Mouse (Mus musculus) stomach, postnatal 0 days (tissue): ENCODE measurements around the gene Hs6st1. TPM values are rescaled to one million over a fixed set of nuclear protein-coding genes. Genes with fewer than 3 reads are reported as not detected.

Source experiments
- ATAC-seq: fragments of 200-750 bp; cut with Nextera tagmentation; 2 replicates; pipeline ENCODE4 v1.8.0; 2017; ENCODE audit not compliant: low FRiP score, low TSS enrichment
- DNase-seq: peaks from one replicate; pipeline ENCODE4 v3.0.0-alpha.2; 2016; ENCODE audit warnings: low spot score
- H3K27ac ChIP-seq: fragments of 300-500 bp; sonication (generic); replicated peaks from 2 replicates; pipeline ENCODE4 v1.5.1; 2014; ENCODE audit warnings: mild to moderate bottlenecking, control low read depth
- H3K27me3 ChIP-seq: fragments of 300-500 bp; sonication (generic); 2 replicates; pipeline ENCODE4 v1.6.1; 2014; ENCODE audit warnings: low read length; ENCODE audit not compliant: control insufficient read depth, insufficient read depth
- H3K36me3 ChIP-seq: fragments of 300-500 bp; sonication (generic); 2 replicates; pipeline ENCODE4 v1.6.1; 2014; ENCODE audit warnings: low read length, mixed read lengths; ENCODE audit not compliant: control insufficient read depth, insufficient read depth
- H3K4me1 ChIP-seq: fragments of 300-500 bp; sonication (generic); replicated peaks from 2 replicates; pipeline ENCODE4 v1.6.1; 2014; ENCODE audit warnings: antibody characterized with exemption; ENCODE audit not compliant: control insufficient read depth, insufficient read depth
- H3K4me2 ChIP-seq: fragments of 300-500 bp; sonication (generic); replicated peaks from 2 replicates; pipeline ENCODE4 v1.6.1; 2014; ENCODE audit warnings: low read depth, mild to moderate bottlenecking, control low read depth, moderate library complexity
- H3K4me3 ChIP-seq: fragments of 300-500 bp; sonication (generic); 2 replicates; pipeline ENCODE4 v1.5.1; 2014; ENCODE audit warnings: low read depth, low read length, control low read depth
- H3K9ac ChIP-seq: fragments of 300-500 bp; sonication (generic); 2 replicates; pipeline ENCODE4 v1.6.1; 2014; ENCODE audit warnings: mild to moderate bottlenecking, low read length, control low read depth, mixed read lengths
- H3K9me3 ChIP-seq: fragments of 300-500 bp; sonication (generic); 2 replicates; pipeline ENCODE4 v1.6.1; 2016; ENCODE audit warnings: low read length; ENCODE audit not compliant: control insufficient read depth
- CTCF ChIP-seq: IDR thresholded peaks from 2 replicates; pipeline ENCODE4 v1.5.1; 2016; ENCODE audit warnings: antibody characterized with exemption, low read depth, mild to moderate bottlenecking, moderate library complexity
- EP300 ChIP-seq: optimal IDR thresholded peaks from 2 replicates; pipeline ENCODE3; 2016; ENCODE audit warnings: antibody characterized with exemption
- WGBS: fragments of 180-500 bp; shearing (Covaris S2); extraction: QIAGEN DNeasy Blood & Tissue Kit; methylation state at CpG from one replicate; pipeline ENCODE4 v1.1.7; 2014; 5-methylcytosine and 5-hydroxymethylcytosine counted together
- polyA plus RNA-seq: library from polyadenylated mRNA; unstranded; fragments of >200 nt; fragmentation: Nextera tagmentation; extraction: Ambion mirVana; gene quantifications from 2 replicates; pipeline ENCODE4 v1.2.1, GENCODE M21; 2015

Gene Hs6st1
- polyA plus RNA-seq, 1 experiment from 2014 or later, result 5.7 TPM

- no peak overlapping the region for H3K4me2 ChIP-seq
- H3K27me3 ChIP-seq, result no peaks in the 10 kb centered on the region
- TF ChIP-seq CTCF (no peak), EP300 (no peak)
- H3K4me3 ChIP-seq, result no peak overlapping the region
- peaks cover 42% of the 10 kb centered on the region for H3K4me1 ChIP-seq
- ATAC-seq (peak; percentile 33), DNase-seq (peak; percentile 51)
- peaks cover 2% of the 10 kb centered on the region; the same call in 1 of the 2 replicates for H3K36me3 ChIP-seq
- H3K9me3 ChIP-seq, result no peaks in the 10 kb centered on the region
- 69% methylated on average over 7 of the region's 7 CpGs for WGBS
- no peak overlapping the region for H3K9ac ChIP-seq
- no peak overlapping the region; the same call in 1 of the 2 replicates for H3K27ac ChIP-seq
Measured at GRCm38 (mm10) chr1:36074968-36075367, 6.8 kb downstream of the Hs6st1 start.

DNA sequence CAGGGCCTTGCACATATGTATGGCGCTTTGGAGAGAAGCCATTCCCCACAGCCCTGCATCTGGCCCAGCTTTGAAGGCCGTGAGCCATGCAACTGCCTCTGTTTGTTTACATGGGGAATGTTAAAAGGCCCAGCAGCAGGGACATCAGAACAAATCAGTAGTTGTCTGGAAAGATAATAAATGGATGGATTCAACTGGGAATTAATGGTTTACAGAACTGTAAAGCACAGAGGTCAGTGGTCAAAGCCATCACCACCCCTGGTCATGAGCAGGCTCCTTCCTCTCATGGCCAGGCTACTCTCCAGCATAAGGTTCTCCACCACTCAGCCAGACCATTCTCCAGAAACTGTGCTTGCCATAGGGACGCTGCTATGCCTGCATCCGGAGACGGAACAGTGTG lies 7.5 kb downstream of the Hs6st1 start:
- 0 out of 2 replicates have a peak overlapping the region, but pooled peaks have one; percentile 35 for H3K27ac ChIP-seq

DNA sequence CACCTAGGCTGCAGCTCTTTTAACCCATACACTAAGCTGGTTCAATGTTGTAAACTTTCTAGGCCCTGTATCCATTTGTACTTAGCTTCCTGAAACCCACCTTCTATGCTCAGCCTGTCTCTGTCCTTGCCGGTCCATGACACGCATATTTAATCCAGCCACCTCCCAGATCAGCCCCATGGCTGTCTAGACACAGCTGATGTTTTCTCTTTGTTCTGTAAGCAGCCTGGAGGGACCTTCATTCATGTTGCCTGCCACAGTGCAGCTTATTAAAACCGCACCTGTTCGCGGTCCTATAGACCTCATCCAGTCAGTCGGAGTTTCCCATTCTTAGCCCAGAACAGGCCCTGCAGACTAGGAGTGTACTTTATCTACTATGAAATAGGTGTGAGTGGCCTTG lies 8.9 kb downstream of the Hs6st1 start:
- ATAC-seq (no peak), DNase-seq (no peak)
- 56% methylated on average over 6 of the region's 6 CpGs for WGBS
- H3K36me3 ChIP-seq, result peaks cover 2% of the 10 kb centered on the region; the same call in 1 of the 2 replicates
- no peaks in the 10 kb centered on the region for H3K27me3 ChIP-seq
- no peak overlapping the region for H3K27ac ChIP-seq
- H3K9ac ChIP-seq, result no peak overlapping the region
- H3K4me3 ChIP-seq, result no peak overlapping the region
- H3K4me1 ChIP-seq, result peaks cover 28% of the 10 kb centered on the region
- TF ChIP-seq EP300 (no peak), CTCF (no peak)
- H3K4me2 ChIP-seq, result no peak overlapping the region
- H3K9me3 ChIP-seq, result no peaks in the 10 kb centered on the region

More for the DNA sequence above, 7.5 kb downstream of the Hs6st1 start:
- Histone ChIP-seq H3K9ac (0 out of 2 replicates have a peak overlapping the region, but pooled peaks have one; percentile 18), H3K4me2 (no peak overlapping the region), H3K4me3 (no peak overlapping the region), H3K36me3 (peaks cover 2% of the 10 kb centered on the region; the same call in 1 of the 2 replicates), H3K4me1 (peaks cover 37% of the 10 kb centered on the region), H3K9me3 (no peaks in the 10 kb centered on the region), H3K27me3 (no peaks in the 10 kb centered on the region)
- TF ChIP-seq EP300 (no peak), CTCF (no peak)
- no peak for ATAC-seq
- WGBS, result 69% methylated on average over 5 of the region's 5 CpGs
- no peak for DNase-seq

- peaks cover 22% of the 10 kb centered on the region for H3K4me1 ChIP-seq
- H3K36me3 ChIP-seq, result peaks cover 2% of the 10 kb centered on the region; the same call in 1 of the 2 replicates
- peak overlapping the region; percentile 35; the same call in 1 of the 2 replicates for H3K27ac ChIP-seq
Measured at GRCm38 (mm10) chr1:36078250-36078649, 10.1 kb downstream of the Hs6st1 start.

GRCm38 (mm10) chr1:36079679-36080078 lies 11.5 kb downstream of the Hs6st1 start:
- TF ChIP-seq EP300 (no peak), CTCF (no peak)
- ATAC-seq, result peak; percentile 62
- DNase-seq, result peak; percentile 80
- no peak overlapping the region for H3K4me2 ChIP-seq
- no peaks in the 10 kb centered on the region for H3K27me3 ChIP-seq
- peak overlapping the region; percentile 61 for H3K27ac ChIP-seq
- peaks cover 2% of the 10 kb centered on the region; the same call in 1 of the 2 replicates for H3K36me3 ChIP-seq
- 49% methylated on average over 8 of the region's 8 CpGs for WGBS
- peaks cover 20% of the 10 kb centered on the region for H3K4me1 ChIP-seq
- no peak overlapping the region for H3K4me3 ChIP-seq
- no peak overlapping the region for H3K9ac ChIP-seq
- H3K9me3 ChIP-seq, result no peaks in the 10 kb centered on the region

More at GRCm38 (mm10) chr1:36078250-36078649, 10.1 kb downstream of the Hs6st1 start:
- ATAC-seq (no peak), DNase-seq (no peak)
- 71% methylated on average over 1 of the region's 1 CpGs for WGBS
- Histone ChIP-seq H3K27me3 (no peaks in the 10 kb centered on the region), H3K4me3 (no peak overlapping the region), H3K4me2 (no peak overlapping the region), H3K9me3 (no peaks in the 10 kb centered on the region), H3K9ac (no peak overlapping the region)
- TF ChIP-seq EP300 (no peak), CTCF (no peak)

- Histone ChIP-seq H3K27me3 (no peaks in the 10 kb centered on the region), H3K4me1 (peaks cover 13% of the 10 kb centered on the region), H3K4me2 (no peak overlapping the region), H3K36me3 (no peaks in the 10 kb centered on the region; the same call in 1 of the 2 replicates), H3K27ac (no peak overlapping the region), H3K9me3 (no peaks in the 10 kb centered on the region), H3K9ac (no peak overlapping the region), H3K4me3 (no peak overlapping the region)
- WGBS, result 70% methylated on average over 5 of the region's 5 CpGs
- TF ChIP-seq EP300 (no peak), CTCF (no peak)
- no peak for ATAC-seq
- DNase-seq, result no peak
Measured at GRCm38 (mm10) chr1:36080974-36081373, 12.8 kb downstream of the Hs6st1 start.
